Mouse (Mus musculus): ENCODE measurements around the gene Gadl1. TPM values are rescaled to one million over a fixed set of nuclear protein-coding genes. Genes with fewer than 3 reads are reported as not detected.

Gene Gadl1
- polyA plus RNA-seq, 1 experiment from 2014 or later: 0.31 TPM

DNA sequence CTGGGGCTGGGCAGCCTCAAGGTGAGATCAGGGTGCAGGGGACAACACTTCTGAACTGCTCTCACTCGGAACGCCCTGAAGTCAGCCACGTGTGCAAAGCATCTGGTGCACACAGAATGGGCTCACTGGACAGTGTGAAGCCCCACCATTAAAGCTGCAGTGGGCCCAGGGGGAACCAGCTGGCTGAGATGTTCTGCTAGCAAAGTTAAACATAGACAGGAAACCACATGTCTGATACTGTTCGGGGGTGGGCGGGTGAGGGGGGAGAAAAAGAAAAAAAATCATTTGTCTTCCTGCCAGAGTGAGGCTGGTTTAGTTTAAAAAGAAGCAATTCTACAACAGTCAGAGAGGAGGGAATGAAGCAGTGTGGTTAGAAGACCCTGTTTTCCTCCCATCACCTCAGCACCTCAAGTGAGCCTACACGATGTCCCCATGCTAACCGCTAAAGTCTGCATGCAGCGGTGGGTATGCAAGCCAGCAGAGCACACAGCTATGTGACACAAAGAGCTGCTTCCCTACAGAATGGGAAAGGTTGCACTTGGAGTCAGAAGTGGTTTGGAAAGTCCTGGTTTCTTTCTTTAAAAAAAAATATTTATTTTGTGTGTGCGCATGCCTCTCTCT, 213.8 kb downstream of the Gadl1 start:
- Histone ChIP-seq H3K9me3 (ENCODE audit: control insufficient read depth, low read length) (no peaks in the 10 kb centered on the region), H3K4me3 (ENCODE audit: low read depth, low read length) (no peak overlapping the region), H3K27me3 (ENCODE audit: control insufficient read depth, insufficient read depth, low read length) (no peaks in the 10 kb centered on the region), H3K4me1 (replicated peaks; ENCODE audit: control insufficient read depth, insufficient read depth, low read length) (no peaks in the 10 kb centered on the region), H3K4me2 (replicated peaks; ENCODE audit: low read depth, low read length) (no peak overlapping the region), H3K27ac (ENCODE audit: low read depth, low read length) (no peak overlapping the region), H3K9ac (ENCODE audit: low read depth, low read length) (no peak overlapping the region), H3K36me3 (ENCODE audit: control insufficient read depth, insufficient read depth, low read length) (no peaks in the 10 kb centered on the region)
- 71% methylated on average over 9 of the region's 9 CpGs for WGBS
- DNase-seq (ENCODE audit: low spot score) (no peak), ATAC-seq (ENCODE audit: low FRiP score) (no peak)
